Mouse (Mus musculus): Measurements from ENCODE around the gene Spib. TPM values are rescaled to one million over a fixed set of nuclear protein-coding genes. Genes with fewer than 3 reads are reported as not detected.

Spib gene
- polyA plus RNA-seq, 1 experiment from 2014 or later: 0.85 TPM

GRCm38 (mm10) chr7:44547725-44548124 is 15.9 kb upstream of the Spib start:
- H3K36me3 ChIP-seq (replicated peaks): peaks cover 67% of the 10 kb centered on the region
- no peaks in the 10 kb centered on the region for H3K27me3 ChIP-seq
- peak overlapping the region; percentile 73 for H3K9ac ChIP-seq
- no peaks in the 10 kb centered on the region for H3K9me3 ChIP-seq (replicated peaks)
- ATAC-seq (ENCODE audit: insufficient read depth): no peak
- peak overlapping the region; percentile 75 for H3K4me3 ChIP-seq (replicated peaks)
- peaks cover 28% of the 10 kb centered on the region for H3K4me1 ChIP-seq (replicated peaks)
- 19% methylated on average over 5 of the region's 5 CpGs for WGBS (ENCODE audit: insufficient replicate concordance)
- peak overlapping the region; percentile 90 for H3K27ac ChIP-seq (replicated peaks)
- peak overlapping the region; percentile 88 for H3K4me2 ChIP-seq

GRCm38 (mm10) chr7:44547041-44547440 is 15.2 kb upstream of the Spib start:
- Histone ChIP-seq H3K27ac (replicated peaks) (no peak overlapping the region; the same call in 1 of the 2 replicates), H3K4me3 (replicated peaks) (peak overlapping the region; percentile 75), H3K4me1 (replicated peaks) (peaks cover 23% of the 10 kb centered on the region), H3K27me3 (no peaks in the 10 kb centered on the region), H3K36me3 (replicated peaks) (peaks cover 68% of the 10 kb centered on the region), H3K4me2 (peak overlapping the region; percentile 88), H3K9me3 (replicated peaks) (no peaks in the 10 kb centered on the region), H3K9ac (peak overlapping the region; percentile 73)
- 89% methylated on average over 13 of the region's 13 CpGs for WGBS (ENCODE audit: insufficient replicate concordance)
- no peak for ATAC-seq (ENCODE audit: insufficient read depth)

GRCm38 (mm10) chr7:44546274-44546673 is 14.4 kb upstream of the Spib start:
- whole genome bisulfite sequencing (ENCODE audit: insufficient replicate concordance): 92% methylated on average over 3 of the region's 3 CpGs
- Histone ChIP-seq H3K4me1 (replicated peaks) (peaks cover 23% of the 10 kb centered on the region), H3K27ac (replicated peaks) (no peak overlapping the region), H3K4me2 (no peak overlapping the region), H3K4me3 (replicated peaks) (no peak overlapping the region), H3K9me3 (replicated peaks) (no peaks in the 10 kb centered on the region), H3K27me3 (no peaks in the 10 kb centered on the region), H3K36me3 (replicated peaks) (peaks cover 68% of the 10 kb centered on the region), H3K9ac (no peak overlapping the region)
- ATAC-seq (ENCODE audit: insufficient read depth): no peak

GRCm38 (mm10) chr7:44543071-44543470 is 11.2 kb upstream of the Spib start:
- H3K27me3 ChIP-seq: no peaks in the 10 kb centered on the region
- H3K9me3 ChIP-seq (replicated peaks): no peaks in the 10 kb centered on the region
- peaks cover 79% of the 10 kb centered on the region for H3K36me3 ChIP-seq (replicated peaks)
- H3K4me3 ChIP-seq (replicated peaks): no peak overlapping the region
- no peak overlapping the region for H3K27ac ChIP-seq (replicated peaks)
- ATAC-seq (ENCODE audit: insufficient read depth): no peak
- no peak overlapping the region for H3K9ac ChIP-seq
- WGBS (ENCODE audit: insufficient replicate concordance): 85% methylated on average over 12 of the region's 12 CpGs
- no peak overlapping the region for H3K4me2 ChIP-seq
- H3K4me1 ChIP-seq (replicated peaks): peaks cover 16% of the 10 kb centered on the region

GRCm38 (mm10) chr7:44542555-44542954 is 10.7 kb upstream of the Spib start:
- Histone ChIP-seq H3K27me3 (no peaks in the 10 kb centered on the region), H3K4me3 (replicated peaks) (no peak overlapping the region), H3K9ac (no peak overlapping the region), H3K27ac (replicated peaks) (no peak overlapping the region), H3K36me3 (replicated peaks) (peaks cover 85% of the 10 kb centered on the region), H3K4me1 (replicated peaks) (peaks cover 10% of the 10 kb centered on the region), H3K4me2 (no peak overlapping the region), H3K9me3 (replicated peaks) (no peaks in the 10 kb centered on the region)
- ATAC-seq (ENCODE audit: insufficient read depth): no peak
- 84% methylated on average over 11 of the region's 11 CpGs for WGBS (ENCODE audit: insufficient replicate concordance)

GRCm38 (mm10) chr7:44538756-44539624 is 7.1 kb upstream of the Spib start:
- peaks cover 99% of the 10 kb centered on the region for H3K36me3 ChIP-seq (replicated peaks)
- H3K27ac ChIP-seq (replicated peaks): no peak overlapping the region
- H3K4me3 ChIP-seq (replicated peaks): no peak overlapping the region
- no peaks in the 10 kb centered on the region for H3K27me3 ChIP-seq
- no peaks in the 10 kb centered on the region for H3K4me1 ChIP-seq (replicated peaks)
- H3K4me2 ChIP-seq: no peak overlapping the region
- H3K9me3 ChIP-seq (replicated peaks): no peaks in the 10 kb centered on the region
- no peak overlapping the region for H3K9ac ChIP-seq
- 89% methylated on average over 41 of the region's 41 CpGs for WGBS (ENCODE audit: insufficient replicate concordance)
- ATAC-seq (ENCODE audit: insufficient read depth): no peak

- Histone ChIP-seq H3K27ac (replicated peaks) (no peak overlapping the region), H3K4me2 (no peak overlapping the region), H3K4me1 (replicated peaks) (0 out of 2 replicates have a peak, but pooled peaks cover 4% of the 10 kb centered on the region), H3K9ac (no peak overlapping the region), H3K9me3 (replicated peaks) (no peaks in the 10 kb centered on the region), H3K4me3 (replicated peaks) (no peak overlapping the region), H3K27me3 (no peaks in the 10 kb centered on the region), H3K36me3 (replicated peaks) (peaks cover 100% of the 10 kb centered on the region)
- ATAC-seq (ENCODE audit: insufficient read depth): no peak
- WGBS (ENCODE audit: insufficient replicate concordance): 90% methylated on average over 13 of the region's 13 CpGs
These were observed 5.6 kb upstream of the Spib start for GRCm38 (mm10) chr7:44537496-44537895.

- Histone ChIP-seq H3K36me3 (replicated peaks) (peaks cover 100% of the 10 kb centered on the region), H3K27me3 (no peaks in the 10 kb centered on the region), H3K4me1 (replicated peaks) (0 out of 2 replicates have a peak, but pooled peaks cover 4% of the 10 kb centered on the region), H3K27ac (replicated peaks) (no peak overlapping the region), H3K4me2 (no peak overlapping the region), H3K4me3 (replicated peaks) (no peak overlapping the region), H3K9me3 (replicated peaks) (no peaks in the 10 kb centered on the region), H3K9ac (no peak overlapping the region)
- no peak for ATAC-seq (ENCODE audit: insufficient read depth)
- WGBS (ENCODE audit: insufficient replicate concordance): 71% methylated on average over 7 of the region's 7 CpGs
These were observed 5.1 kb upstream of the Spib start for GRCm38 (mm10) chr7:44537009-44537408.

- WGBS (ENCODE audit: insufficient replicate concordance): 77% methylated on average over 6 of the region's 6 CpGs
- ATAC-seq (ENCODE audit: insufficient read depth): no peak
- Histone ChIP-seq H3K27me3 (no peaks in the 10 kb centered on the region), H3K9ac (no peak overlapping the region), H3K4me3 (replicated peaks) (no peak overlapping the region), H3K27ac (replicated peaks) (no peak overlapping the region), H3K4me1 (replicated peaks) (0 out of 2 replicates have a peak, but pooled peaks cover 4% of the 10 kb centered on the region), H3K4me2 (no peak overlapping the region), H3K36me3 (replicated peaks) (peaks cover 96% of the 10 kb centered on the region), H3K9me3 (replicated peaks) (no peaks in the 10 kb centered on the region)
These were observed 4.7 kb upstream of the Spib start for GRCm38 (mm10) chr7:44536590-44536968.

GRCm38 (mm10) chr7:44535657-44536589 is 4.1 kb upstream of the Spib start:
- H3K4me1 ChIP-seq (replicated peaks): 0 out of 2 replicates have a peak, but pooled peaks cover 4% of the 10 kb centered on the region
- no peak overlapping the region for H3K4me2 ChIP-seq
- ATAC-seq (ENCODE audit: insufficient read depth): no peak
- no peaks in the 10 kb centered on the region for H3K27me3 ChIP-seq
- 87% methylated on average over 27 of the region's 27 CpGs for WGBS (ENCODE audit: insufficient replicate concordance)
- H3K27ac ChIP-seq (replicated peaks): no peak overlapping the region
- H3K9me3 ChIP-seq (replicated peaks): no peaks in the 10 kb centered on the region
- H3K9ac ChIP-seq: no peak overlapping the region
- no peak overlapping the region for H3K4me3 ChIP-seq (replicated peaks)
- H3K36me3 ChIP-seq (replicated peaks): peaks cover 89% of the 10 kb centered on the region

All from liver, embryonic 15.5 days (tissue).